Mouse (Mus musculus) small intestine, adult 2 months (tissue): ENCODE measurements around the gene Hecw2.

ENCODE experiments used
- CTCF ChIP-seq: fragments of 200-500 bp; IDR thresholded peaks from 2 replicates; pipeline ENCODE4 v1.5.1; 2012; ENCODE audit warnings: low read depth, mild to moderate bottlenecking, control low read depth, inconsistent platforms, low read length, moderate library complexity, mixed read lengths; ENCODE audit not compliant: insufficient replicate concordance, insufficient read length; ENCODE audit errors: extremely low read depth
- POLR2A ChIP-seq: fragments of 200-500 bp; IDR thresholded peaks from 2 replicates; pipeline ENCODE4 v1.6.1; 2012; ENCODE audit warnings: low read depth, mild to moderate bottlenecking, control low read depth, inconsistent platforms, low read length, moderate library complexity

- TF ChIP-seq POLR2A (no peak), CTCF (no peak)
Measured at GRCm38 (mm10) chr1:53829089-53829488, 365.9 kb downstream of the Hecw2 start.
